Mouse (Mus musculus): ENCODE results near the gene Olfr401. TPM values are rescaled to one million over a fixed set of nuclear protein-coding genes. Genes with fewer than 3 reads are reported as not detected.
"Not testable (repeated sequence)": the region's sequence is repeated elsewhere in the genome, so short reads cannot be mapped to it uniquely, and the experiment has no call there.

Gene Olfr401
- polyA plus RNA-seq (2015; fragmentation: Nextera tagmentation; extraction: Ambion mirVana), result not detected in 2 replicates

DNA sequence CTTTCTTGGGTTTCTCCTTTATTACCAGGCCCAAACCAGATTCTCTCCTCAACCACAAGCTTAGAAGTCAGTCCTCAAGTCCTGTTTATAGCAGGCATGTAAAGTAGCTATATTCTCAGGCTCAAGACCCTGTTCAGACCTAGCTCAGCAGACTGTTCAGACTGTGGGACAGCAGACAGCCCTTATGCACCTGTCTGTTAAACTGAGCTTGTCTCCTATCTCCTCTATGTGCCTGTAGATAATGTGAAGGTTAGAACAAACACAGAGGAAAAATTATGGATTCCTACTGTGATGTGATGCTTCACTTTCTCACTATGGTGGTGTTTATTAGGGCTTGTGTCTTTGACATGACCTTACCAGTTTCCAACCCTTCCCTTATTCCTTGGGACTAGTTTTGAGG, at the start of gene Olfr401:
Olfr401 (plus strand) TSS at position 301 of the 400 bp plus-strand sequence.
- Histone ChIP-seq H3K27me3 (ENCODE audit: control insufficient read depth, insufficient read depth, low read depth, low read length) (no peaks in the 10 kb centered on the region), H3K4me3 (ENCODE audit: low read length) (no peak within 1 kb of the TSS), H3K4me2 (ENCODE audit: low read depth, low read length) (no peak within 1 kb of the TSS), H3K27ac (ENCODE audit: low read length) (no peak within 1 kb of the TSS), H3K36me3 (ENCODE audit: control insufficient read depth, insufficient read depth, low read length) (no peaks in the 10 kb centered on the region), H3K9ac (ENCODE audit: low read length) (no peak within 1 kb of the TSS), H3K9me3 (ENCODE audit: control insufficient read depth, low read length) (no peaks in the 10 kb centered on the region), H3K4me1 (replicated peaks; ENCODE audit: control insufficient read depth, insufficient read depth, low read length) (no peaks in the 10 kb centered on the region)
- ATAC-seq (ENCODE audit: low read depth), result no peak

DNA sequence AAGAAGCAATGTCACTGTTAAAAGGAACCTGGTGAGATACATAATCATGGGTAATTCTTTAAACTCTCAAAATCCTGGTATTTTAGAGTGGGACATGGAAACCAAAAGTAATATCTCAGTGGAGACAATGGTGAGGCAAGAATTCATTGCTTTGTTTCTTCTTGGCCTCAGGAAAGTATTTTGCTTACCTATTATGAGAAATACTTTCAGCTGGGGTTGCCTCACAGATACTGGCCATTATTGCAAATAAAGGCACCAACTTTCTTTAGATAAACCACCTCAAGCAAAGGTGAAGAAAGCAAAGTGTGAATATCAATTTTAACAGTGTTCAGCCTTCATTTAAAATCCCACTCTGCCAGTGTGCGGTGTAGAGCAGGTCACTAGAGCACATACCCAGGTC, 43.9 kb upstream of the Olfr401 start, which contains the start of gene Zfp616:
Zfp616 (plus strand) TSS at position 301 of the 400 bp plus-strand sequence.
- H3K9me3 ChIP-seq (ENCODE audit: control insufficient read depth, low read length), result 0 out of 2 replicates have a peak, but pooled peaks cover 1% of the 10 kb centered on the region
- H3K4me3 ChIP-seq (ENCODE audit: low read length), result no peak within 1 kb of the TSS
- no peaks in the 10 kb centered on the region for H3K27me3 ChIP-seq (ENCODE audit: control insufficient read depth, insufficient read depth, low read depth, low read length)
- H3K9ac ChIP-seq (ENCODE audit: low read length), result no peak within 1 kb of the TSS
- ATAC-seq (ENCODE audit: low read depth), result no peak
- H3K4me1 ChIP-seq (replicated peaks; ENCODE audit: control insufficient read depth, insufficient read depth, low read length), result no peaks in the 10 kb centered on the region
- no peak within 1 kb of the TSS for H3K4me2 ChIP-seq (ENCODE audit: low read depth, low read length)
- H3K27ac ChIP-seq (ENCODE audit: low read length), result no peak within 1 kb of the TSS
- no peaks in the 10 kb centered on the region for H3K36me3 ChIP-seq (ENCODE audit: control insufficient read depth, insufficient read depth, low read length)
- WGBS, result 86% methylated on average over 1 of the region's 1 CpGs

DNA sequence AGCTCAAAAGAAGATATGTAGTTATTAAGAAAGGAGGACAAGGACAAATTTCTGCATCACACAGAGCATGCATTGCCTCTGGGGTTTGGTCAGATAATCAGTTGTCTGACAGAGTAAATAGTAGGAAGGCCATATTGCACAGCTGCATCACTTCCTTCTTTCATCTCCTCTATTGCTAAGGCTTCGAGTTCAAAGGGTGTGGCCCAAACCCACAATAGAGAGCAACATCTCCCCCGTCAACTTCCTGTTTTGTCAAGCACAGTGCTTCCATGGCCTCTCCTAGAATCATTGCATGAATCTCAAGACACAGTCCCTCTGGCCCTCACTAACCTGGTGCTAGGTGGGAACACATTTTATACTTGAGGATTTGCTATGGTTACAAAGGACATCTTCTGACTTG, 12.8 kb upstream of the Olfr401 start:
- ATAC-seq (ENCODE audit: low read depth), result no peak
- H3K9me3 ChIP-seq (ENCODE audit: control insufficient read depth, low read length), result no peaks in the 10 kb centered on the region
- H3K9ac ChIP-seq (ENCODE audit: low read length), result no peak overlapping the region
- no peaks in the 10 kb centered on the region for H3K27me3 ChIP-seq (ENCODE audit: control insufficient read depth, insufficient read depth, low read depth, low read length)
- no peak overlapping the region for H3K4me3 ChIP-seq (ENCODE audit: low read length)
- no peak overlapping the region for H3K4me2 ChIP-seq (ENCODE audit: low read depth, low read length)
- H3K4me1 ChIP-seq (replicated peaks; ENCODE audit: control insufficient read depth, insufficient read depth, low read length), result no peaks in the 10 kb centered on the region
- 65% methylated on average over 2 of the region's 2 CpGs for WGBS
- no peak overlapping the region for H3K27ac ChIP-seq (ENCODE audit: low read length)
- no peaks in the 10 kb centered on the region for H3K36me3 ChIP-seq (ENCODE audit: control insufficient read depth, insufficient read depth, low read length)

DNA sequence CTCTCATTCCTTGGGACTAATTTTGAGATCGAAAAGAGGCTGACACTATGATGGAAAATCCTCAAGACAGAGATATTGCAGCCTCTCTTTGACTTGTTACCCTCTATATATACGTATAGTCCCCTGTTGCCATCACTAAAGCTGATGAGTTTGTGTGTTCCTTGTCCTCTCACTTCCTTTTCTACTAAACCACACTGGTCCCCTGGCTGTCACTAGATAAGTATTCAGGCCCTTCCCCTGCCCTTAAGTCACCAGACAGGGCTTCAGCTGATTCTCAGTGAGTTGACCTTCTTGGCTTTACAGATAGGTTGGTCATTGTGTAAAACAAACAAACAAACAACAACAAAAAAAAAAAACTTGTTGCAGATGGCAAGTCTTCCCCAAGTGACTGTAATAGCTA, 12.0 kb upstream of the Olfr401 start:
- no peaks in the 10 kb centered on the region for H3K4me1 ChIP-seq (replicated peaks; ENCODE audit: control insufficient read depth, insufficient read depth, low read length)
- WGBS, result 30% methylated on average over 2 of the region's 2 CpGs
- H3K4me2 ChIP-seq (ENCODE audit: low read depth, low read length), result no peak overlapping the region
- H3K27me3 ChIP-seq (ENCODE audit: control insufficient read depth, insufficient read depth, low read depth, low read length), result no peaks in the 10 kb centered on the region
- no peak overlapping the region for H3K27ac ChIP-seq (ENCODE audit: low read length)
- H3K9ac ChIP-seq (ENCODE audit: low read length), result no peak overlapping the region
- no peaks in the 10 kb centered on the region for H3K9me3 ChIP-seq (ENCODE audit: control insufficient read depth, low read length)
- no peak overlapping the region for H3K4me3 ChIP-seq (ENCODE audit: low read length)
- no peak for ATAC-seq (ENCODE audit: low read depth)
- H3K36me3 ChIP-seq (ENCODE audit: control insufficient read depth, insufficient read depth, low read length), result no peaks in the 10 kb centered on the region

DNA sequence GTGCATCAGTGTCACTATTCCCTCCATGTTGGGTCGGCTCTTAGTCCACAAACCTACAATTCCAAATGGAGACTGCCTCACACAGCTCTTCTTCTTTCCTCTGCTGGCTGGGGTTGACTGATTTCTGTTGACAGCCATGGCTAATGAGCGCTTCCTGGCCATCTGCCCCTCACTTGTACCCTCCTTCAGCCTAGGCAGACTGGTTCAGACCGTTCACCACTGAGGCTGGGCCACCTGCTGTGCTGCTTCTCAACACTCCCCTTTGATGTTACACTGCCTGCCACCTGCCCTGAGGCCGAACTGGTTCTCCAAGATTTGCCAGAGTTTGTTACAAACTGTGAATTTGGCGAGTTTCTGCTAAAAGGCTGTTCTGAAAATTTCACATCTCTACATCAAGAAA, 8.4 kb upstream of the Olfr401 start:
- ATAC-seq (ENCODE audit: low read depth), result no peak
- no peak overlapping the region for H3K27ac ChIP-seq (ENCODE audit: low read length)
- no peaks in the 10 kb centered on the region for H3K27me3 ChIP-seq (ENCODE audit: control insufficient read depth, insufficient read depth, low read depth, low read length)
- H3K4me3 ChIP-seq (ENCODE audit: low read length), result no peak overlapping the region
- H3K9ac ChIP-seq (ENCODE audit: low read length), result no peak overlapping the region
- H3K4me1 ChIP-seq (replicated peaks; ENCODE audit: control insufficient read depth, insufficient read depth, low read length), result no peaks in the 10 kb centered on the region
- H3K4me2 ChIP-seq (ENCODE audit: low read depth, low read length), result no peak overlapping the region
- H3K9me3 ChIP-seq (ENCODE audit: control insufficient read depth, low read length), result no peaks in the 10 kb centered on the region
- WGBS, result 28% methylated on average over 5 of the region's 5 CpGs
- H3K36me3 ChIP-seq (ENCODE audit: control insufficient read depth, insufficient read depth, low read length), result no peaks in the 10 kb centered on the region

DNA sequence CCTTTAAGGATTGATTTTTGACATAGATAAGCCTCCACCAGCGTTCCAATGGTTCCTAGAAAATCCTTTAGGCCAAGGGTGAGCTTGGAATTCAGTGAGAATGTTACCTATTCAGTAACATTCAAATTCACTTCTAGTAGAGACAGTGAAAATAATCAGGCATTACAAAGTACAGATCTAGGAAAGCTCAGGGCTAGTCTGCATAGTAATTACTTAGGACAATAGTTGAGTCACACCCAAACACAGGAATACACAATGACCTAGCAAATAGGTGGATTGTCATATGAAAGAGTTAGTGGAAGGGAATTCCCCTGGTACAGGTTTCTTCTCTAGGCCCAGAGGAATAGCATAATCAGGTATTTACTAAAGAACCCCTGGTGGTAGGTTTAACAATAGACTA, 26.5 kb downstream of the Olfr401 start:
- not testable (repeated sequence) for H3K4me2 ChIP-seq (ENCODE audit: low read depth, low read length); H3K27ac ChIP-seq (ENCODE audit: low read length)
- WGBS, result 14% methylated on average over 1 of the region's 1 CpGs

DNA sequence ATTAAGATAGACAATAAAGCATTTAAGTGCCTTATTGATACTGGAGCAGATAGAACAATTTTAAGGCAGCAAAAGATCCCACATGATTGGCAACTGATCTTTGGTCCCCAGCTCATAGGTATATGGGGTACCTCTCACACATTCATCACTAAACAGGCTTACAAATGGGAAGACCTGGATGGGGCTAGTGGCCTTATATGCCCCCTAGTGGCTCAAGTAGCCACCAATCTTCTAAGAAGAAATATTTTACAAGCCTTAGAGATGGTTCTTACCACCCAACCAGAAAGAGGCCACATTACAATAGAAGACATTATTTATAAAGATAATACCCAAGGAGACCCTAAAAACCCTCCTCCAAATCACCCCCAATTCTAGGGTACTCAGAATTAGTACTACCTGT, 32.4 kb downstream of the Olfr401 start:
- no peaks in the 10 kb centered on the region for H3K27me3 ChIP-seq (ENCODE audit: control insufficient read depth, insufficient read depth, low read depth, low read length)
- H3K4me3 ChIP-seq (ENCODE audit: low read length), result no peak overlapping the region
- H3K36me3 ChIP-seq (ENCODE audit: control insufficient read depth, insufficient read depth, low read length), result no peaks in the 10 kb centered on the region
- peaks cover 9% of the 10 kb centered on the region; the same call in 1 of the 2 replicates for H3K9me3 ChIP-seq (ENCODE audit: control insufficient read depth, low read length)
- H3K4me1 ChIP-seq (replicated peaks; ENCODE audit: control insufficient read depth, insufficient read depth, low read length), result no peaks in the 10 kb centered on the region
- ATAC-seq (ENCODE audit: low read depth), result no peak
- no peak overlapping the region for H3K27ac ChIP-seq (ENCODE audit: low read length)
- no peak overlapping the region for H3K9ac ChIP-seq (ENCODE audit: low read length)
- H3K4me2 ChIP-seq (ENCODE audit: low read depth, low read length), result no peak overlapping the region

More for the DNA sequence above, 26.5 kb downstream of the Olfr401 start:
- not testable (repeated sequence) for ATAC-seq (ENCODE audit: low read depth); H3K27me3 ChIP-seq (ENCODE audit: control insufficient read depth, insufficient read depth, low read depth, low read length); H3K36me3 ChIP-seq (ENCODE audit: control insufficient read depth, insufficient read depth, low read length); H3K9ac ChIP-seq (ENCODE audit: low read length); H3K4me1 ChIP-seq (replicated peaks; ENCODE audit: control insufficient read depth, insufficient read depth, low read length); H3K4me3 ChIP-seq (ENCODE audit: low read length); H3K9me3 ChIP-seq (ENCODE audit: control insufficient read depth, low read length)

DNA sequence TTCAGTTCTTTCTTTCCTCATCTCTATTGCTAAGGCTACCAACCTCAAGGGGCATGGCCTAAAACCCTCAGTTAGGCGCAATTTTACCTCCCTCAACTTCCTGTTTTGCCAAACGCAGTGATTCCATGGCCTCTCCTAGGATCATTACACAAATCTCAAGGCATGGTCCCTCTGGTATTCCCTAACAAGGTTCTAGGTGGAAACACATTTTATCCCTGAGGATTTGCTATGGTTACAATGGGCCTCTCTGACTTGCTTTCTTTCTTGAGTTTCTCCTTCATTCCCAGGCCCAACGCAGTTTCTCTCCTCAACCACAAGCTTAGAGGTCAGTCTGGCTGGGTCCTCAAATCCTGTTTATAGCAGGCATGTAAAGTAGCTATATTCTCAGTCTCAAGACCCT, 39.7 kb downstream of the Olfr401 start, which contains the start of gene Olfr402:
Olfr402 (plus strand) TSS at position 301 of the 400 bp plus-strand sequence.
- H3K4me2 ChIP-seq (ENCODE audit: low read depth, low read length), result no peak within 1 kb of the TSS
- H3K9ac ChIP-seq (ENCODE audit: low read length), result no peak within 1 kb of the TSS
- H3K4me3 ChIP-seq (ENCODE audit: low read length), result no peak within 1 kb of the TSS
- H3K4me1 ChIP-seq (replicated peaks; ENCODE audit: control insufficient read depth, insufficient read depth, low read length), result no peaks in the 10 kb centered on the region
- WGBS, result 61% methylated on average over 3 of the region's 3 CpGs
- no peak within 1 kb of the TSS for H3K27ac ChIP-seq (ENCODE audit: low read length)
- H3K9me3 ChIP-seq (ENCODE audit: control insufficient read depth, low read length), result no peaks in the 10 kb centered on the region
- ATAC-seq (ENCODE audit: low read depth), result no peak
- H3K27me3 ChIP-seq (ENCODE audit: control insufficient read depth, insufficient read depth, low read depth, low read length), result no peaks in the 10 kb centered on the region
- no peaks in the 10 kb centered on the region for H3K36me3 ChIP-seq (ENCODE audit: control insufficient read depth, insufficient read depth, low read length)

DNA sequence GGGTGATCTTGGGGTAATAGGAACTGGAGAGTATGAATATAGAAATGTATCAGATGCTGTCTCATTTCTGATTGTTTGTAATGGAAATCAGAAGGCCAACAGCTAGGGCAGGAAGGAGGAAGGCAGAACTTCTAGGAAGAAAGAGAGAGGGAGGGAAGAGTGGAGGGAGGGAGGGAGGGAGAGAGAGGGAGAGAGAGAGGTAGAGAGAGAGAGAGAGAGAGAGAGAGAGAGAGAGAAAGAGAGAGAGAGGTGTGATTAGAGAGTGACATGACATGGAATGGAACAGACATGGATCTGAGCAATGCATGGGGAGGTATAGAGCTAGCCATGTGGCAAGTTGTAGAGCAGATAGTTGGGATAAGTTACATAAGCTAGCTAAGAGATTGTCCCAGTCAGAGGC, 55.3 kb downstream of the Olfr401 start:
- no peak overlapping the region for H3K27ac ChIP-seq (ENCODE audit: low read length)
- no peak overlapping the region for H3K4me2 ChIP-seq (ENCODE audit: low read depth, low read length)
- no peaks in the 10 kb centered on the region for H3K27me3 ChIP-seq (ENCODE audit: control insufficient read depth, insufficient read depth, low read depth, low read length)
- H3K36me3 ChIP-seq (ENCODE audit: control insufficient read depth, insufficient read depth, low read length), result no peaks in the 10 kb centered on the region
- no peak overlapping the region for H3K9ac ChIP-seq (ENCODE audit: low read length)
- H3K9me3 ChIP-seq (ENCODE audit: control insufficient read depth, low read length), result no peaks in the 10 kb centered on the region
- no peaks in the 10 kb centered on the region for H3K4me1 ChIP-seq (replicated peaks; ENCODE audit: control insufficient read depth, insufficient read depth, low read length)
- H3K4me3 ChIP-seq (ENCODE audit: low read length), result no peak overlapping the region
- no peak for ATAC-seq (ENCODE audit: low read depth)
